Mouse (Mus musculus): ENCODE results near the gene Prrc2b.

Gene Prrc2b

DNA sequence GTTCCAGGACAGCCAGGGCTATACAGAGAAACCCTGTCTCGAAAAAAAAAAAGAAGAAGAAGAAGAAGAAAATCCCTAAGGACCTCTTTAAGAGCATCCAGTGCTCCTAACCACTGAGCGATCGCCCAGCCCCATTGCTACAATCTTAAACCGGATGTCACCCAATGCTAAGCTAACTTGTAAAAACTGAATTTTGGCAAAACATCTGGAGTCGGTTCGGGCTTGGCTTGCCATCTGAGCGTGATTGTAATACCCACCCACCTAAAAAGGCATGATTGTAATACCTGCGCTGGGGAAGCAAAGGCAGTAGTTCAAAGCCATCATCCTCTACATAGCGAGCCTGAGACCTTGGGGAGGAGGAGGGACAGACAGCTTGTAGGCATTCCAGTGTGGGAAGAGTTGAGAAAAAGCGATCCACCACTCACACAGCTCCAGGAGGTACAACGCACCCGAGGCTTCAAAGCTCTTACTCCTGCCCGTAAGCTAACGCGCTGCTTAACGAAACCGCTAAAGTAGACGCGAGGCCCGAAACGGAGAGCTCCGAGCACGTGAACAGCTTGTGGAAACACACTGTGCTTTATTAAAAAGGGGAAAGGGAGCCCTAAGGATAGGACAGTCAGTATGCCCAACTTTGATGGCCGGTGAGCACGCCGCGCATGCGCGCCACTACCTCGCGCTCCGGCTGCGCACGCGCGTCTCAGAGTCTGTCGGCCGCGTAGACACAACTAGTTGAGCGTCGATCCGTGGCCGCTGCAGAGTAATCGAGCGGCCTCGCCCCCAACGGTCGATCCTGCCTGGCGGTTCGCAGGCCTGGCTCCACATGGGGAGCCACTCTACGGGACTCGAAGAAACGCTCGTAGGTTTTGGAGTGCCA, 85.2 kb downstream of the Prrc2b start, which contains the start of gene Pomt1:
Gene Pomt1, plus strand, starts transcription at position 705 of the 874 bp plus-strand sequence.
- DNase-seq (ENCODE audit: low spot score), result peak; percentile 90

DNA sequence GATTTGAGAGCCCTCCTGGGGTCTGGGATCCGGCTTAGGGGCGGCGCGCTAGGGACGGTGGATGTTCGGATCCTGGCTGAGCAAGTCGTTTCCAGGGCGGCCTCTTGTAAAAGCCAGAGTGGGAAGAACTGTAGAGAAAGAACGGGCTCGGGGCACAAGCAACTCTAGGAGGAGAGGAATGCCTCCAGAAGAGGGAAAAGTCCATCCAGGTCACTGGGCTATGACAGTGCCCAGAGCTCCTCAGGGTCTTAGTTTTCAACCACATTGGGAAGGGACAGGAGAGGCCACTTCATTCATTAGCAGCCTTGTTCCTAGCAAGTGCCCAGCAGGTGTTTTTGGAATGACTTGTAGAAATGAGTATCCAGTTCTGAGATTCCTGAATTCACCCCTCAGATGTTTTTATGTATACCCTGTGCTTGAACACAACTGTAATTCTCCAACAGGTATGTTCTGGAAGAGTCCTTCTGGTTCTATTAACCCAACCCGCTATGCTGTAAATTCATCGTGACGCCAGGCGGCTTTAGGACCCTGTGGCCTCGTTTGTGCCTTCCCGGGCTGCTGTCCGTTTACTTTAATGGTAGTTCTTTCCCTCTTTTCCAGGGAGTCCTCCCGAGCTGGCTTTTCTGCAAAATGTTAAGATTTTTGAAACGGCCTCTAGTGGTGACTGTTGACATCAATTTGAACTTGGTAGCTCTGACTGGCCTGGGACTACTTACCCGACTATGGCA, 86.0 kb downstream of the Prrc2b start:
- peak; percentile 44 for DNase-seq (ENCODE audit: low spot score)

DNA sequence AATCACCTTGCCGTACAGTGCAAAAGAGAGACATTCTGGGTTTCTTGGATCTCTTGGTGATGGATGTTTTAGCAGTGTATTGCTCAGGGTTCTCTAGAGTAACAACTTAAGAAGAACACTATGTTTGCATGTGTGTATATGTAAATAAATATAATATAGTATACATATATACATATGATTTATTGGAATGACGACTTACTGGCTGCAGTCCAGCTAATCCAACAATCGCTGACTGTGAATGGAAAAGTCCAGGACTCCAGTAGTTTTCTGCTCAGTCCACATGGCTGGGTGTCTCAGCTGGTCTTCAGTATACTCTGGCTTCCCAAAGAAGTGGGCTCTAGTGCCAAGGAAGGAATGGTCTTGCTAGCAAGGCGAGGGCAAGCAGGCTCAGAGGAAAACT, 86.7 kb downstream of the Prrc2b start:
- no peak for DNase-seq (ENCODE audit: low spot score)

DNA sequence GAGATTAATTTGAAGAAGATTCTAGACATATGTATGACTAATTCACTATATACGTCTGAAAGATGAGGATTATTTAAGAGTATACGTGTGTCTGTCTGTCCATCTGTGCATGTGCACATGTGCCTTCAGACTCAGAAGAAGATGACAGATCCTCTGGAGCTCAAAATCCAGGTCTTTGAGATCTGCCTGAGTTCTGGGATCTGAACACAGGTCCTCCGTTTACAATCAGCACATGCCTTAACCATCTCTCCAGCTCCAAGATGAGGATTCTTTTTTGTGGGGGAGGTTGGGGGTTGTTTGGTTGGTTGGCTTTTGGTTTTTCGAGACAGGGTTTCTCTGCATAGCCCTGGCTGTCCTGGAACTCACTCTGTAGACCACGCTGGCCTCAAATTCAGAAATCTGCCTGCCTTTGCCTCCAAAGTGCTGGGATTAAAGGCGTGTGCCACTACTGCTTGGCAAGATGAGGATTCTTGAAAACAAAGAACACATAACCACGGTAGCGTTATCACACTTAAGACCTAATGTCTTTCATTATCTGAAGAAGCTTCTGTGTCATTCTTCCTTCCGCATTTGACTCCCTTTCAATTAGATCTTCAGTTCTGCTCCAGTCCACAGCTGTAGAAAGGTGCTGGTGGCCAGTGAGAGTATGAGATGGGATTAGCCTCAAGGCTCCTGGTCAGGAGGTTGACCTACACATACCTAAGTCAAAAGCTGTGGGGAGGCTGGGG, 88.0 kb downstream of the Prrc2b start:
- no peak for DNase-seq (ENCODE audit: low spot score)

DNA sequence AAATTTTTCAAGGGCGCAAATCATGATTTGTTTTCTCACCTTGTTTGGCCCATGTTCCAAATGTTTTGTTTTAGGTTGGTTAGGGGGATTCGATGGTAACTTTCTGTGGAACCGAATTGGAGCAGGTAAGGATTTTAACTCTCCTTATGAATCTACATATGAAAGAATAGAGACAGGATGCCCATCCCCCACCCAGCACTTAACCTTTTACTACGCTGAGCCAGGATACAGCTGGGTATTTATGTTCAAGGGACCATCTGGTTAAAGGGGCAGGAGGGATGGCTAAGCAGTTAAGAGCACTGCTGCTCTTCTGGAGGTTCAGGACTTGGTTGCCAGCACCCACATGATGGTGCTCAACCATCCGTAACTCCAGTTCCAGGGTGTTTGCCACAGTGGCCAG, 89.7 kb downstream of the Prrc2b start:
- no peak for DNase-seq (ENCODE audit: low spot score)

DNA sequence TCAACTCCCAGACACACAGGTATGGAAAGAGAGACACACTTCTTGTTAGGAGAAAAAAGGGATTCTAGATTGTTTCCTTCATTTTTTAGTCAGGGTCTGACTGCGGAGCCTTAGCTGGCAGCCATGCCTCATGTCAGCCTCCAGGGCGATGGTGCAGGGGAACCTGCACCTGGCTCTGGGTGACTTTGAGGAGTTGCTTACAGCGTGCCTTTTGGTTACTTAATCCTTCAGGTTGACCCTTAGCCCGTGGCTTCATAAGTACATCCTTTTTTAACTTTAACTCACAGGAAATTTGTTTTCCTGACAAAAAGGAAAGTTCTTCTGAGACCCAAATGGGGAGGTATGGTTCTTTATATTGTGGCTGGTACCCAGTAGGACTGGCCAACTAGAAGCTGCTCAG, 92.1 kb downstream of the Prrc2b start:
- no peak for DNase-seq (ENCODE audit: low spot score)

DNA sequence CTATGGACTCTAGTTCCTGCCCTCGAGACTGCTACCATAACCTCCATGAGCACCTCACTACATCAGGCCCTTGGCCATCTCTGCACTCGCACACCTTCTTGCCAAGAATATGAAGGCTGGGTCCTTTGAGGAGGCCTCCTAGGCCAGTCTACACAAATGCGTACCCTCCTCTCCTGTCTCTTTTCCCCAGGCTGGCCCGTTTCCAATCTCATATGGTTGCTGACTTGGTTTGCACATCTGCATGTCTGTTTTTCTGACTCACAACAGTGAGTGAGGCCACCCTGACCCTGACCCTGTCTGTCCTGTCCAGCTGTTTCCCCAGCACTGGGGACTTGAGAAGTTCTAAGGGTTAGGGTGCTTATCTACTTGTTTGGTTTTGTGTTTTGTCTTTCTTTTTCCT, 95.9 kb downstream of the Prrc2b start:
- no peak for DNase-seq (ENCODE audit: low spot score)

DNA sequence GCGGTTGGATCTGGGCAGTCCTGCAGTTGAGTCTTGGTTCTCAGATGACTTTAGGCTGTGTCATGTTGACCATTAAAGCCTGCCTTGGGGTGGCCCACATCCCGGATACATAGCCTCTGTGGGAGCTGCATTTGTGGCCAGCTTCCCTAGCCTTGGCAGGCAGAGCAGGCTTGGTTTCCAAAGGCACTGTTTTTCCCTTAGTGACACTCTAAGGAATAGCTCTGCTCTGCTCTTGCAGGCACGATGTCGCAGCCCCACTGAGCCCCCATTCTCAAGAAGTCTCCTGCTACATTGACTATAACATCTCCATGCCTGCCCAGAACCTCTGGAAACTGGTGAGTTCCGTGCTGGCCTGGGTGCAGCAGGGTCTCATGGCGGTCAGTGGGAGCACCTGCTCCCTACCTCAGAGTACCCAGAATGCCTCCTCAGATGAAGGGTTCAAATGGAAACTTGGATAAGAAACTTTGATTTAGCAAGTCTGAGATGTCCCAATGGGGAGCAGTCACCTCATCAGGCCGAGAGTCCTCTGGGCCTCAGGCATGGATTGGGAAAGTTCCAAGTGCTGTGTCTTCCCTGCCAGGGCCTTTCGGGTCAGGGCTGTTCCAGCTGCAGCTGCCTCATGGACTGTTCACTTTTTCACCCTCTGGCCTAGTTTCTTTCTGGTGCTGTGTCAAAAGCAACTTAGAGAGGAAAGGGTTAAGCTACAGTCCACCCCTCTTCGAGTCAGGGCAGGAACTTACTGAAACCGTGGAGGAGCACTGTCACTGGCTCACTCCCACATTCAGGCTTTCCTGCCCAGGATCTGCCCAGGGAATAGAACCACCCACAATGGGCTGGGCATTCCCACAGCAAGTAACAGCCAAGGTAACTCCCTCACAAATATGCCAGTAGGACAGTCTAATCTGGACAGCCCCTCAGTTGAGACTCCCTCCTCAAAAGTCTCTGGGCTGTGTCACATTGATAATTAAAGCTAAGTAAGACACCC, 97.8 kb downstream of the Prrc2b start:
- no peak for DNase-seq (ENCODE audit: low spot score)

DNA sequence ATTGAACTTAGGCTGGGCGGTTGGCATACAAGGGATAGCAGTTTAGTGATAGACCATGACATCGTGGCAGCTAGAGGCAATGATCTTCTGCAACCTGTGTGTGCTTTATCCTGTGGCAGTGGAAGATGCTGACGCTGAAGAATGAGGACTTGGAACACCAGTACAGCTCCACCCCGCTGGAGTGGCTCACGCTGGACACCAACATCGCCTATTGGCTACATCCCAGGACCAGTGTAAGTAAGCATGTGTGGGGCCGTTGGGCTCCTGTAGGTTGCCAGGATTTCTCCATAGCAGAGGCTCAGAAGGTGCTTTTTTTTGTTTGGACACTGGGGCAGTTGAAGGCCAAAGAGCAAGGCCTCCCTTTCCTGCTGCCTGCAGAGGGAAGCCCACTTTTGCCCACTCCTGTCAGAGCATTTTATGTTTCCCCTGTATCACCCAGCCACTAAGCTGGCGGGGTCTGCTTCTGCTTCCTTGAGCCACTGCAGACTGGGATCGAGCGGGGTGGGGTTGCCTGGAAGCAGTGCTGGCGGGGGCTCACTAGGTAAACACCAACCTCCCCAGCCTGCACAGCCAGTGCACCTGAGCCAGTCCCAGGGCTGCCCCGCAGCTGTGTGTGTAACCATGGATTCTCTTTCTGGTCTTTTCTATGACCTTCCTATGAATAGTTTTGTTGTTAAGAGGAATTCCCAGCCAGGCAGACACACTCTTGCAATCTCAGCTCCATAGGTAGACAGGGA, 101.1 kb downstream of the Prrc2b start:
- DNase-seq (ENCODE audit: low spot score), result no peak

DNA sequence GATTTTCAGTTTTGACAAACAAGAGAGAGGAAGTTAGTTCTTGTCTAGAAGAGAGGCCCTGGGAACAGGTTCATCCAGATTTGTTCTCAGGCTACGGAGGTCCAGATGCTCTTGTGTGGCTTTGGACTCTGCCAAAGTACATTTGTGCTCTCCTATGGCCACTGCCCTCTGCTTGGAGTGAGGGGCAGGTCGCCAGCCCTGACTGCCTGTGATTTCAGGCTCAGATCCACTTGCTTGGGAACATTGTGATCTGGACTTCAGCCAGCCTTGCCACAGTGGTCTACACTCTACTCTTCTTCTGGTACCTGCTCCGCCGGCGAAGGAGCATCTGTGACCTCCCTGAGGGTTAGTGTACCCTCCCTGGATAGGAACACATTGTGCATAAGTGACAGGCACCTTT, 101.8 kb downstream of the Prrc2b start:
- DNase-seq (ENCODE audit: low spot score), result no peak

DNA sequence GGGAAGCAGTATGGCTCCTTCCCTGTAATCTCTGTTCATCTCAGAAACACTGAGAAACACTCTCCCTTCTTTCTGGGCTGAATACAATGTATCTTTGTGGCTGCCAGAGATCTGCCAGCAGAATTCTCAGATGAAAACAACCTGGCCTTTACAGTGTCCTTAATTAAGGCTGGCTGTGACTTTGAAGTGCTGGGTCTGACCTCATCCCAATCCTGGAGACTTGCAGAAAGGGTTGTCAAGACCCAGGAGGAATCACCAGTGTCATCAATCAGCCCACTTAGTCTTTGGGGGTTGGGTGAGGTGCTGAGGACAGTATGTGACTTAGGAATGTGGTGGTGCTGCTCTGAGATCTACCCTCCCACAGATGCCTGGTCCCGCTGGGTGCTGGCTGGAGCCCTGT, 102.5 kb downstream of the Prrc2b start:
- DNase-seq (ENCODE audit: low spot score), result no peak

DNA sequence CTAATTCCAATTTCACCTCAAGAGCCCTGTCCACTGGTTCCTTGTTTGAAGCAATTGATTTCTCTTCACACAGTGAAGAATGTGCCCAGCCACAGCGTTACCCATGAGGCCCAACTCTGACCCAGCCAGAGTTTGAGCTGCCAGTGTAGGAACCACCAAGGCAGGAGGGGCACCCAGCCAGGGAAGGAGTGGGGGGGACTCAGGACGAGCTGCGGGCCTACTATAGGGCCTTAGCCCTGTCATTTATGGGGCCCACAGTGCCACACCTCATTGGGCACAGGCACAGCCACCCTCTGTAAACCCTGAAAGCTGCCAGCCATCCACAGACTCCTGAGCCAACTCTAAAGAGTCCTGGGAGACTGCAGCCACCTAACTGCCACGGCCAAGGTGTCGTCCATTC, 103.7 kb downstream of the Prrc2b start:
- DNase-seq (ENCODE audit: low spot score), result no peak

DNA sequence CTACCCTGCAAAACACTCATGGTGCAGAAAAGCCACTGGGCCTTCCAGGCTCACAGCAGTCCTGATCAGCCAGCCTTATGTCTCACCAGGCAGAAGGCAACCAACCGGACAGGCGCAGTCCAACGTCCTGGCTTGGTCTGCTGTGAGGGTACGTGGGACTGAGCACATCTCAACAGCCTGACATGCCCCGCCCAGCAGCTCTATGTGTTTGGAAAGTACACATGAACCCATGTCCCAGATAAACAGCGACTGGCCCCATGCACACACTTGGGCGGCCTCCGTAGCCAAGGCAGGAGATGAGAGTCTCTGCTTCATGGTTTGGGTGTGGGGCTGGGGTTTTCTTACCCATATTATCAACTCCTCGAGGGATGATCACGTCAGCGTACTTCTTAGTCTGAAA, 105.4 kb downstream of the Prrc2b start:
- no peak for DNase-seq (ENCODE audit: low spot score)

DNA sequence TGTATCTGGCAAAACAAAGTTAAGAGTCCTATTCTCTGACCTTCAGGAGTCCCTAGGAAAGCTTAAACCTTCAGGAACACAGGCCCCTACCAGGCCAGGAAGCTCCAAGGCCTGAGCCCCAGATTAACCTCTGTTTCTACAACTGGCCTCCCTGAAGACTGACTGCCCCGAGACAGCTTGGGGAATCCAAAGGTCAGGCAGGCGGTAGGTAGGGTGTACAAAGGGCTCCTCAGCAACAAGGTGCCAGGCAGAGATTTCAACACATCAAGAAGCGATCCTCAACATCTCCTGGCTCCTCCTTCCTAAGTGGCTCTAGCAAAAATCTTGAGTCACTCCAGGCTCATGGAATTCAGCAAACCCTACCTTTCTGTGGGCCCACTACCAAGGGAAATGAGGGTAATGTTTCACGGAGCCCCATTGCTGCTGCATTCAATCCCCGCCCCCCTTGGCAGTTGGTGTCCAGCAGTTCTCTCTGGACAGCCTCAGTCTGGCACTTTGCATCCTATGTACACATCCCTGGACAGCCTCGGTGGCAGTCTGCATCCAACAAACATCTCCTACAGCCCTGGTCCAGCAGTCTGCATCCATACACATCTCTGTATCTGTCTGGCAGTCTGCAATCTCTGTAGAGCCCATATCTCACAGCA, 108.1 kb downstream of the Prrc2b start:
- DNase-seq (ENCODE audit: low spot score), result no peak

DNA sequence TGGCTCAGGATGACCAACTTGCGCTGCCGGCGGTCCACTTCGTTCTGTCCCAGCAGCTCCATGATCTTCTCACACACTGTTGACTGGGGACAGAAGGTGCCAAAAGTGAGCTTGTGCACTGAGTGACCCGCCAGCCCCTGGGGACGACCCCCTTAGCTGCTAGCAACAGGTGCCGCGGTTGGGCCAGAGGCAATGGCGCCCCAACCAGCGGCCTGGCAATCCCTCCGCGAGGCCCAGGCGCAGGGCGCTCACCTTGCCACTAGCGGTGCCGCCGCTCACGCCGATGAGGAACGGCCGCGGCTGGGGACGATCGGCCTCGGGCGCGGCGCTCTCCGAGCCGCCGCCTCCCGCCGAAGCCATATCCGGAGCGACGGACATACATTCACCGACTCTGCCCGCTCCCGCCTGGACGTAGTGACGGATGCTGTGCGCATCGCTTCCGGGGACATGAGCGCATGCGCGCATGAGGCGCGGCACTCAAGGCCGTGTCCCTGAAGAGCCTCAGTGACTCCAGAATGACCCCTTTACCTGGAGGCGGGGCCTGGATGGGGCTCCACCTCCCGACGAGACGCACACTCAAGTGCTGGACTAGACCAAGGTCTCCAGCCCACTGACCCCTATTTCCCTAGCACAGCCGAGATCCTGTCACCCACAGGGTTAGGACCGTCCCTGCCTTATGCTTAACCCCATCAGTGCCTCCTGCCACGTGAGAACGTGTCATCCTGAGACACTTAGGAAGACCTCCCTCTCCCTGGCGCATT, 109.0 kb downstream of the Prrc2b start, which contains the start of gene Uck1:
Gene Uck1, minus strand, starts transcription at position 503 of the 761 bp plus-strand sequence.
- DNase-seq (ENCODE audit: low spot score), result peak; percentile 89

DNA sequence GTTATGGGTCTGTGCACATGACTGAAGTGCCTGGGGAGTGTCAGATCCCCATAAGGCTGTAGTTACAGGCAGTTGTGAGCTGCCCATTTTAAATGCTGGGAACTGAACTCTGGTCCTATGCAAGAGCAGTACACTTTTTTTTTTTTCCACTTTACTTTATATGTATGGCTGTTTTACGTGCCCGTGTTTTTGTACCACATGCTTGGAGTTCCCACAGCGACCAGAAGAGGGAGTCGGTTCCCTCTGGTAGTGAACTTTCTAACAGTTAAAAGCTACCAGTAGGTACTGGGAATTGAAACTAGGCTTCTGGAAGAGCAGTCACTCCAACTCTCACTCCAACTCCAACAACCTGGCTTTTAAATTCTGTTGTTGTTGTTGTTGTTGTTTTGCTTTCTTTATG, 109.8 kb downstream of the Prrc2b start:
- DNase-seq (ENCODE audit: low spot score), result no peak

DNA sequence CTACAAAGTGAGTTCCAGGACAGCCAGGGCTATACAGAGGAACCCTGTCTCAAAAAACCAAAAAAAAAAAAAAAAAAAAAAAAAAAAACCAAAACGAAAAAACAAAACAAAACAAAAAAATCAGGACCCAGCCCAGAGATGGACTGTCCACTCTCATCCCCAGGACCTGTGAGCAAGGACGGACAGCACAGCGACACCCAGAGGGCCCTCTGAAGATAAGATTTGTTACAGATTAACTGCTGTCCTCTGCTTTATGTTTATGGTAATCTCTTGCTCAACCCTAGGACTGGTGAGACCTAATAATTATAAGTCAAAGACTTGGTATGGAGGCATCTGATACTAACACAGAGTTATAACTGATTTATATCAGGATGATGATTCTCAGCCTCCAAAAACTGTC, 124.9 kb downstream of the Prrc2b start:
- no peak for DNase-seq (ENCODE audit: low spot score)

DNA sequence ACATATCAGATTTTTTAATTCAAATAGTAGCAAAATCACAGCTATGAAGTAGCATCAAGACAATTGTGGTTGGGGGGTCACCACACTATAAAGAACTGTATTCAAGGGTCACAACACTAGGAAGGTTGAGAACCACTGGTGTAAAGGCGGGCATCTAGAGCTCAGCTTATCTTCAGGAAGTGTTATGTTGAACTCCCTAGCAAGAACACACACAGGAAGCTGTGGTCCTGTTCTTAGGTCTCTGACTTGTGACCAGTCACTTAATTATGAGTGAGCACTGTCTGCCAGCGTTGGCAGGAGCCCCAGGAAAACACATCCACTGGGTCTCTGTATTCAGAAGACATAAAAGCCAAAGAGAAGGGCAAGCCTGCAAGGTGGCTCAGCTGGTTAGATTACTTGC, 131.4 kb downstream of the Prrc2b start:
- no peak for DNase-seq (ENCODE audit: low spot score)

DNA sequence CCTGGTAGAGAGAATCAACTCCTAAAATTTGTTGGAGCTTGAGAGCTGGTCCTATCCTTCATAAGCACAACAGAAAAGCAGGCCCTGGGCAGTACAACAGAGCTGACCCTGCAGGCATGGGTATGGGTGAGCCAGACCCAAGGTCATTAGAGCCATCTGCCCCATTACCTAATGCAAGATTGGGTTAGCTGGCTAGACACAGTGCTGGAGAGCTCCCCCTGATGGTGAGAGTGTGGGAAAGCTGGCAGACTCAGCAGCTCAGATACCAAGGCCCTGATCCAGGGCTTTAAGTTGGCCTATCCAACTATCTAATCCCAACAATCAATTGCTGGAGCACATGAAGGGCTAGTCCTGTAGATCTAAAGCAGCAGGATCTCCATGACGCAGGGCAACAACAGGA, 131.8 kb downstream of the Prrc2b start:
- DNase-seq (ENCODE audit: low spot score), result peak; percentile 53
